Mouse (Mus musculus): ENCODE data around the gene Dnajc17.

The Dnajc17 gene

GRCm38 (mm10) chr2:119163999-119164398 lies 44.6 kb downstream of the Dnajc17 start:
- DNase-seq (ENCODE audit: extremely low read depth, low read depth) = no peak

- peak; percentile 87 for DNase-seq (ENCODE audit: extremely low read depth, low read depth)
These were observed 45.5 kb downstream of the Dnajc17 start for GRCm38 (mm10) chr2:119163135-119163534.

- DNase-seq (ENCODE audit: extremely low read depth, low read depth) = no peak
These were observed 47.3 kb downstream of the Dnajc17 start for GRCm38 (mm10) chr2:119161247-119161646.

- no peak for DNase-seq (ENCODE audit: extremely low read depth, low read depth)
These were observed 50.8 kb downstream of the Dnajc17 start for GRCm38 (mm10) chr2:119157836-119158235.

GRCm38 (mm10) chr2:119156681-119157572 lies 51.7 kb downstream of the Dnajc17 start, which contains the start of gene Rmdn3:
TSS of gene Rmdn3 (minus strand) at chr2:119157034.
- peak; percentile 81 for DNase-seq (ENCODE audit: extremely low read depth, low read depth)

- no peak for DNase-seq (ENCODE audit: extremely low read depth, low read depth)
These were observed 52.4 kb downstream of the Dnajc17 start for GRCm38 (mm10) chr2:119156081-119156680.

- DNase-seq (ENCODE audit: extremely low read depth, low read depth) = peak; percentile 90
These were observed 53.2 kb downstream of the Dnajc17 start for GRCm38 (mm10) chr2:119155388-119155787.

- DNase-seq (ENCODE audit: extremely low read depth, low read depth) = no peak
These were observed 53.9 kb downstream of the Dnajc17 start for GRCm38 (mm10) chr2:119154683-119155082.

GRCm38 (mm10) chr2:119152255-119152654 lies 56.3 kb downstream of the Dnajc17 start:
- DNase-seq (ENCODE audit: extremely low read depth, low read depth) = no peak

GRCm38 (mm10) chr2:119147775-119148174 lies 60.8 kb downstream of the Dnajc17 start:
- DNase-seq (ENCODE audit: extremely low read depth, low read depth) = no peak

GRCm38 (mm10) chr2:119147160-119147678 lies 61.4 kb downstream of the Dnajc17 start:
- DNase-seq (ENCODE audit: extremely low read depth, low read depth) = no peak

GRCm38 (mm10) chr2:119146435-119146834 lies 62.2 kb downstream of the Dnajc17 start:
- no peak for DNase-seq (ENCODE audit: extremely low read depth, low read depth)

GRCm38 (mm10) chr2:119145199-119145598 lies 63.4 kb downstream of the Dnajc17 start:
- DNase-seq (ENCODE audit: extremely low read depth, low read depth) = no peak

- peak; percentile 82 for DNase-seq (ENCODE audit: extremely low read depth, low read depth)
These were observed 72.2 kb downstream of the Dnajc17 start for GRCm38 (mm10) chr2:119136346-119136898.

All from MEL-GATA-1-ER (cell line).